Mouse (Mus musculus) midbrain, postnatal 0 days (tissue): ENCODE measurements at regions not wholly inside any gene's neighbourhood (a gene's known extent, or its start where the extent isn't known, plus 50 kb on each side); places are given as distances from the start of the nearest gene placed in this dataset.

Experiments used
- ATAC-seq: fragments of 200-750 bp; cut with Nextera tagmentation; 2 replicates; pipeline ENCODE4 v1.8.0; 2017; ENCODE audit warnings: moderate number of reproducible peaks, mild to moderate bottlenecking, moderate TSS enrichment, moderate library complexity; ENCODE audit not compliant: low FRiP score
- DNase-seq: peaks from one replicate; pipeline ENCODE4 v3.0.0-alpha.2; 2015; ENCODE audit warnings: low spot score
- H3K27ac ChIP-seq: fragments of 300-500 bp; sonication (generic); 2 replicates; pipeline ENCODE4 v1.5.1; 2014; ENCODE audit warnings: low read depth, mild to moderate bottlenecking, low read length, mixed read lengths
- H3K27me3 ChIP-seq: fragments of 300-500 bp; sonication (generic); 2 replicates; pipeline ENCODE4 v1.6.1; 2014; ENCODE audit warnings: low read length, control low read depth, mixed read lengths; ENCODE audit not compliant: insufficient read depth
- H3K36me3 ChIP-seq: fragments of 300-500 bp; sonication (generic); 2 replicates; pipeline ENCODE4 v1.6.1; 2014; ENCODE audit warnings: low read length, control low read depth, mixed read lengths; ENCODE audit not compliant: insufficient read depth
- H3K4me1 ChIP-seq: fragments of 300-500 bp; sonication (generic); 2 replicates; pipeline ENCODE4 v1.6.1; 2014; ENCODE audit warnings: mild to moderate bottlenecking, control low read depth, antibody characterized with exemption, low read length, mixed read lengths; ENCODE audit not compliant: insufficient read depth
- H3K4me2 ChIP-seq: fragments of 300-500 bp; sonication (generic); 2 replicates; pipeline ENCODE4 v1.6.1; 2014; ENCODE audit warnings: low read depth, mild to moderate bottlenecking, low read length, mixed read lengths; ENCODE audit not compliant: poor library complexity, severe bottlenecking
- H3K4me3 ChIP-seq: fragments of 300-500 bp; sonication (generic); 2 replicates; pipeline ENCODE4 v1.5.1; 2014; ENCODE audit warnings: low read depth, mild to moderate bottlenecking, low read length, moderate library complexity
- H3K9ac ChIP-seq: fragments of 300-500 bp; sonication (generic); replicated peaks from 2 replicates; pipeline ENCODE4 v1.6.1; 2014; ENCODE audit warnings: mild to moderate bottlenecking, low read length, moderate library complexity, mixed read lengths; ENCODE audit not compliant: poor library complexity, severe bottlenecking
- H3K9me3 ChIP-seq: fragments of 300-500 bp; sonication (generic); 2 replicates; pipeline ENCODE4 v1.6.1; 2016; ENCODE audit warnings: low read length, control low read depth
- CTCF ChIP-seq: IDR thresholded peaks from 2 replicates; pipeline ENCODE4 v1.5.1; 2016; ENCODE audit warnings: antibody characterized with exemption, mild to moderate bottlenecking
- WGBS: fragments of 180-500 bp; shearing (Covaris S2); extraction: QIAGEN DNeasy Blood & Tissue Kit; methylation state at CpG from one replicate; pipeline ENCODE4 v1.1.7; 2014; 5-methylcytosine and 5-hydroxymethylcytosine counted together

DNA sequence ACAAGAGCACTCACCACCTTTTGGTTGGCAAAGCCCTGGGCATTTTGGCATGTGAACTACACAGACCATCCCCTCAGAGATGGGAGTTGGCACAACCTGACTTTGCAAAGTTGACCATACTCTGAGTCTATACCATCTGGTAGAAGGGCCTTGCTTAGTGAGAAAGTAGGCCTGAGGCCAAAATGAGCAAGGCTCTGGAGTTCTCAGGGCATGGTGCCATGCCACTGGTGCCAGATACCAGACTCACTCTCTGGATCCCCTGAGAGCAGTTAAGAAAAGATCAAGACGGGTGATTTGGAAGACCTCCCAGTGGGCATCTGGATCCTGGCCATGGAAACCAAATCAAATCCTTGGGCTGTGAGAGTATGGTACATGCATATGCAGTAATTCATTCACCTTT, 202.0 kb downstream of the Rpl10-ps3 start:
- Histone ChIP-seq H3K4me1 (peaks cover 19% of the 10 kb centered on the region), H3K9me3 (no peaks in the 10 kb centered on the region), H3K4me3 (no peak overlapping the region), H3K4me2 (no peak overlapping the region), H3K27ac (no peak overlapping the region), H3K27me3 (no peaks in the 10 kb centered on the region), H3K36me3 (no peaks in the 10 kb centered on the region), H3K9ac (no peak overlapping the region)
- 33% methylated on average over 1 of the region's 1 CpGs for WGBS
- DNase-seq (peak; percentile 87), ATAC-seq (no peak)
- TF ChIP-seq CTCF, result no peak

DNA sequence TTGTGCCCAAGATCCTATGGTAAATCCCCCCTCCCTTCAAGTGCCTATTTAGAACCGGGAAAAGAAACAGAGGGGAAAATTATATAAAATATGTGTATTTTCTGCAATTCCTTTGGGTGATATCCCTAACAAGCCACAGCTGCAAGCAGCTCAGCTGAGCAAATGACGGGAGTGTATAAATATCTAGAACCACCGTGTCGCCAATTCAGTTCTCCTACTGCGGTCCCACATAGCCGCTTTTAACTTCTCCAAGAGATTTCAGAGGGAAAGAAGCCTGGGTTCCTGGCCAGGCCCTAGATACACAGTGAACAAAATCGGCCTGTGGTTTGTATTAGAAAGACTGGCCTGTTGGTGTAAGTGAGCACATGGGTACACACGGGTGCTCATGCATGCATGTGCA, 202.7 kb downstream of the Rpl10-ps3 start:
- Histone ChIP-seq H3K4me3 (no peak overlapping the region), H3K4me1 (peaks cover 19% of the 10 kb centered on the region), H3K27me3 (no peaks in the 10 kb centered on the region), H3K27ac (no peak overlapping the region), H3K9me3 (no peaks in the 10 kb centered on the region), H3K4me2 (no peak overlapping the region), H3K36me3 (no peaks in the 10 kb centered on the region), H3K9ac (no peak overlapping the region)
- no peak for ATAC-seq
- DNase-seq, result no peak
- WGBS, result 78% methylated on average over 8 of the region's 8 CpGs
- TF ChIP-seq CTCF, result no peak

GRCm38 (mm10) chr9:50141176-50141575, 203.6 kb downstream of the Rpl10-ps3 start:
- no peak for TF ChIP-seq CTCF
- H3K4me2 ChIP-seq, result no peak overlapping the region
- no peaks in the 10 kb centered on the region for H3K27me3 ChIP-seq
- no peak for DNase-seq
- 53% methylated on average over 6 of the region's 6 CpGs for WGBS
- peaks cover 22% of the 10 kb centered on the region for H3K4me1 ChIP-seq
- H3K27ac ChIP-seq, result no peak overlapping the region
- H3K9ac ChIP-seq, result no peak overlapping the region
- H3K9me3 ChIP-seq, result no peaks in the 10 kb centered on the region
- ATAC-seq, result no peak
- H3K36me3 ChIP-seq, result no peaks in the 10 kb centered on the region
- H3K4me3 ChIP-seq, result no peak overlapping the region

GRCm38 (mm10) chr9:50138341-50138978, 206.3 kb downstream of the Rpl10-ps3 start:
- DNase-seq (peak; percentile 81), ATAC-seq (peak; percentile 81)
- no peak overlapping the region for H3K4me3 ChIP-seq
- no peaks in the 10 kb centered on the region for H3K27me3 ChIP-seq
- H3K9me3 ChIP-seq, result no peaks in the 10 kb centered on the region
- H3K9ac ChIP-seq, result no peak overlapping the region
- no peak overlapping the region for H3K4me2 ChIP-seq
- peak overlapping the region; percentile 55 for H3K27ac ChIP-seq
- H3K36me3 ChIP-seq, result no peaks in the 10 kb centered on the region
- peaks cover 22% of the 10 kb centered on the region for H3K4me1 ChIP-seq
- no peak for TF ChIP-seq CTCF
- 56% methylated on average over 9 of the region's 9 CpGs for WGBS

- H3K9me3 ChIP-seq, result no peaks in the 10 kb centered on the region
- WGBS, result 76% methylated on average over 1 of the region's 1 CpGs
These were observed 208.2 kb downstream of the Rpl10-ps3 start for GRCm38 (mm10) chr9:50136636-50136985.

DNA sequence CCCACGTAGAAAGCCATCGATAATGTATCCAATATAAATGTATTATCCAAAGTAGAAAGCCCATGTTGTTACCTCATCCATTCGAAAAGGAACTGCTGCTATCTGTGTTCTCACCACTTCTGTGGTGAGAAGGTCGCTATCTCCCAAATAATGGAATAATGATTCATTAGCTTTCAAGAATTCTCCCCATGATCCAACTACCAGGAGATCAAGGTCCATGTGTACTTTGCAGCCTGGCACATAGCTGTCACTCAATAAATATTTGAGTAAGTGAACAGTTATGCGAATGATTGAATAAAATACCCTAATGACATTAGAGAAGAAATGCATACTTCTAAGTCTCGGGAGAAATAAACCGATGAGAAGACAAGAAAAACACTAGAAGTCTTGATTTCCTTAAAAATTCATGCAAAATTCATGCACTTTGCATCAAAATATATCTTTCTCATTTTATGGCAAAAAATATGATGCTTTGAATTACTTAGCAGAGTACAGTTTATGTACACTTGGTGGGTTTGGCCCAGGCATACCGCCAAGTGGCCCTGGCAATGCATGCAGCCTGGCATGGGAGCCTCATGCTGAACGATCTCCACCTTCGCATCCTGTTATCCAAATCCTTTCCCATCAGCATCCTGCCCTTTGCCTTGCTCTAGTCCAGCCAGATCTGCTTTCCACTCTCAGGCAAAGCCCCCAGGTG, 208.7 kb downstream of the Rpl10-ps3 start:
- H3K4me2 ChIP-seq, result no peak overlapping the region
- DNase-seq (no peak), ATAC-seq (no peak)
- H3K9ac ChIP-seq, result no peak overlapping the region
- TF ChIP-seq CTCF, result no peak; the same call in 1 of the 2 replicates
- no peaks in the 10 kb centered on the region for H3K27me3 ChIP-seq
- no peaks in the 10 kb centered on the region for H3K9me3 ChIP-seq
- no peak overlapping the region for H3K27ac ChIP-seq
- WGBS, result 89% methylated on average over 10 of the region's 10 CpGs
- peaks cover 18% of the 10 kb centered on the region for H3K4me1 ChIP-seq
- no peaks in the 10 kb centered on the region for H3K36me3 ChIP-seq
- no peak overlapping the region for H3K4me3 ChIP-seq

More at GRCm38 (mm10) chr9:50136636-50136985, 208.2 kb downstream of the Rpl10-ps3 start:
- no peaks in the 10 kb centered on the region for H3K27me3 ChIP-seq
- H3K9ac ChIP-seq, result no peak overlapping the region
- no peak overlapping the region for H3K27ac ChIP-seq
- no peak overlapping the region for H3K4me2 ChIP-seq
- no peak for DNase-seq
- TF ChIP-seq CTCF, result no peak
- H3K4me1 ChIP-seq, result peaks cover 20% of the 10 kb centered on the region
- H3K4me3 ChIP-seq, result no peak overlapping the region
- H3K36me3 ChIP-seq, result no peaks in the 10 kb centered on the region
- ATAC-seq, result no peak
